Comparison of ENCODE assay signal across 8 mouse cellular contexts in the genomic region with DNA sequence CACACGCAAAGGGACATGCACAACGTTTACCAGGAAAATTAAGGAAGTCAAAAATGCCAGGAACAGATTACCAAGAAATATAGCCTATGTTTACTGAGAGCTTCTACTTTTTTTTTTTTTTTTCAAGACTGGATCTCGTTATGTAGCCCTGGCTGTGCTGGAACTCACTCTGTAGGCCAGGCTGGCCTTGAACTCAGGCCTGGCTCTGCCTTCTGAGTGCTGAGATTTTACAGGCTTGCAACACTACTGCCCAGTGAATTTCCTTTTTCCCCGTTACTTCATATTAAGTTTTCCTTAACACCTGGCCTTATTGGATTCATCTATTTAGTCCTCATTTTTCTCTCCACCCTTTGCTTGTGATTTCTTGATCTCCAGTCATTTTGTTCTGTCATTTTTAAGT. TPM values are rescaled to one million over a fixed set of nuclear protein-coding genes. Genes with fewer than 3 reads are reported as not detected.
A peak's percentile ranks its signal among the peaks of the same experiment; 100 is the strongest.
DNase-seq lines count a peak whose midpoint lies in the region; ATAC-seq and TF ChIP-seq lines count a peak whose summit lies in the region.

No protein-coding gene starts in this region.

- H3K9ac ChIP-seq in ES-Bruce4 (ENCODE audit: low read depth, poor library complexity, severe bottlenecking), result no peak overlapping the region
- H3K9ac ChIP-seq in heart, postnatal 0 days (replicated peaks; ENCODE audit: low read depth, low read length), result peak overlapping the region; percentile 90

- ATAC-seq in heart, postnatal 0 days (ENCODE audit: insufficient read depth, low read depth), result no peak
- ATAC-seq in megakaryocyte, adult 5-6 weeks (ENCODE audit: poor library complexity, severe bottlenecking), result 0 out of 2 replicates have a peak, but pooled peaks have one; percentile 11

- H3K4me3 ChIP-seq in gastrocnemius, adult 2 months, result peak overlapping the region; percentile 94
- H3K4me3 ChIP-seq in ES-Bruce4 (ENCODE audit: low read depth, low read length), result peak overlapping the region; percentile 17; the same call in 1 of the 2 replicates
- peak overlapping the region; percentile 90 for H3K4me3 ChIP-seq in heart, postnatal 0 days (ENCODE audit: low read depth, low read length)

- H3K4me1 ChIP-seq in ES-Bruce4 (ENCODE audit: control insufficient read depth, insufficient read depth, low read length), result no peaks in the 10 kb centered on the region
- H3K4me1 ChIP-seq in heart, postnatal 0 days (ENCODE audit: control insufficient read depth, insufficient read depth), result 0 out of 2 replicates have a peak, but pooled peaks cover 6% of the 10 kb centered on the region

- peak overlapping the region; percentile 85 for H3K27ac ChIP-seq in gastrocnemius, adult 2 months
- H3K27ac ChIP-seq in ES-Bruce4 (ENCODE audit: insufficient read depth, low read length), result peak overlapping the region; percentile 42
- H3K27ac ChIP-seq in heart, postnatal 0 days (ENCODE audit: low read depth), result peak overlapping the region; percentile 85; the same call in 1 of the 2 replicates

- no peaks in the 10 kb centered on the region for H3K9me3 ChIP-seq in ES-Bruce4 (replicated peaks; ENCODE audit: control insufficient read depth, insufficient read depth, low read length, poor library complexity, severe bottlenecking)
- no peaks in the 10 kb centered on the region for H3K9me3 ChIP-seq in heart, postnatal 0 days (replicated peaks; ENCODE audit: control insufficient read depth, low read length)

- no peaks in the 10 kb centered on the region for H3K27me3 ChIP-seq in ES-Bruce4 (ENCODE audit: control insufficient read depth, insufficient read depth, low read length, poor library complexity, severe bottlenecking)
- no peaks in the 10 kb centered on the region for H3K27me3 ChIP-seq in heart, postnatal 0 days (ENCODE audit: control insufficient read depth, insufficient read depth, low read length)

- DNase-seq in gastrocnemius, adult 2 months, result no peak
- no peak for DNase-seq in gastrocnemius, postnatal 4 days (ENCODE audit: low spot score in 2 of 2)
- DNase-seq in heart, postnatal 0 days (ENCODE audit: low spot score), result no peak
- DNase-seq in cerebellum, postnatal 14 days, result no peak
- DNase-seq in layer of hippocampus, adult 9-10 months (ENCODE audit: low spot score), result no peak
- DNase-seq in spleen, postnatal 36 days (ENCODE audit: low spot score in 2 of 2), result no peak

- WGBS in heart, postnatal 0 days, result 86% methylated on average over 4 of the region's 4 CpGs

- intact Hi-C loops in gastrocnemius, adult 2 months (cut with DNase I), result loop anchor here (10.0 kb wide), 1 partner anchor 198 kb away; a partner anchor contains a TSS

- peak overlapping the region; percentile 60 for H3K4me2 ChIP-seq in heart, postnatal 0 days (ENCODE audit: low read depth, low read length)

- TF ChIP-seq POLR2A in ES-Bruce4 (IDR thresholded peaks at IDR 0.05; ENCODE audit: insufficient read depth, low read length), result no peak

- no peak for TF ChIP-seq CTCF in gastrocnemius, adult 2 months (IDR thresholded peaks at IDR 0.05)
- no peak for TF ChIP-seq CTCF in ES-Bruce4 (IDR thresholded peaks at IDR 0.05; ENCODE audit: low read depth, low read length)
- no peak for TF ChIP-seq CTCF in heart, postnatal 0 days (IDR thresholded peaks at IDR 0.05; ENCODE audit: low read depth)

- H3K36me3 ChIP-seq in ES-Bruce4 (ENCODE audit: control insufficient read depth, insufficient read depth, low read length, poor library complexity, severe bottlenecking), result no peaks in the 10 kb centered on the region; the same call in 1 of the 2 replicates
- peaks cover 4% of the 10 kb centered on the region; the same call in 1 of the 2 replicates for H3K36me3 ChIP-seq in heart, postnatal 0 days (replicated peaks; ENCODE audit: control insufficient read depth, insufficient read depth, low read length)

- no peak for TF ChIP-seq EP300 in ES-Bruce4 (IDR thresholded peaks at IDR 0.05; ENCODE audit: insufficient read depth, low read depth, low read length)
- no peak for TF ChIP-seq EP300 in heart, postnatal 0 days (IDR thresholded peaks at IDR 0.05; ENCODE audit: low read depth)

RNA-seq across cellular contexts. Expression of a gene that starts 2.5 kb away (rescaled TPM):
- total RNA-seq in gastrocnemius, adult 2 months (2021), result 1 to 10 TPM; 4.9 to 6.0 TPM
- total RNA-seq in gastrocnemius, postnatal 4 days (2021), result 10 to 100 TPM in 1 of 2 experiments, 1 to 10 TPM in 1; 6.7 to 11.1 TPM
- polyA plus RNA-seq in ES-Bruce4 (2011; ENCODE audit: insufficient read depth, insufficient read length, low read depth, missing spikeins), result 12.1 and 24.0 TPM in 2 replicates
- total RNA-seq in heart, postnatal 0 days (2014; rRNA removed; ENCODE audit: low replicate concordance), result 0.93 and 5.3 TPM in 2 replicates
- polyA plus RNA-seq in heart, postnatal 0 days (2015; fragmentation: Nextera tagmentation; extraction: Ambion mirVana), result 5.8 and 6.0 TPM in 2 replicates
- total RNA-seq in megakaryocyte, adult 5-6 weeks (2015), result 2.8 and 3.1 TPM in 2 replicates
- total RNA-seq in megakaryocyte, adult 5-6 weeks (2017), result 4.0 and 4.4 TPM in 2 replicates

RNA-seq across cellular contexts. Expression of a gene that starts 25.5 kb away (rescaled TPM):
- under 1 TPM; 0.81 to 0.89 TPM for total RNA-seq in gastrocnemius, adult 2 months (2021)
- total RNA-seq in gastrocnemius, postnatal 4 days (2021), result 1 to 10 TPM; 4.7 to 5.2 TPM
- polyA plus RNA-seq in ES-Bruce4 (2011; ENCODE audit: insufficient read depth, insufficient read length, low read depth, missing spikeins), result 13.5 and 14.4 TPM in 2 replicates
- 1.6 and 3.3 TPM in 2 replicates for total RNA-seq in heart, postnatal 0 days (2014; rRNA removed; ENCODE audit: low replicate concordance)
- 2.8 and 3.0 TPM in 2 replicates for polyA plus RNA-seq in heart, postnatal 0 days (2015; fragmentation: Nextera tagmentation; extraction: Ambion mirVana)
- 5.0 and 5.1 TPM in 2 replicates for total RNA-seq in megakaryocyte, adult 5-6 weeks (2015)
- 5.9 and 8.5 TPM in 2 replicates for total RNA-seq in megakaryocyte, adult 5-6 weeks (2017)

RNA-seq across cellular contexts. Expression of a gene that starts 41.4 kb away (rescaled TPM):
- total RNA-seq in gastrocnemius, adult 2 months (2021), result not detected
- 1 to 10 TPM; 4.3 to 5.2 TPM for total RNA-seq in gastrocnemius, postnatal 4 days (2021)
- polyA plus RNA-seq in ES-Bruce4 (2011; ENCODE audit: insufficient read depth, insufficient read length, low read depth, missing spikeins), result 6.1 and 15.7 TPM in 2 replicates
- not detected in 2 replicates for total RNA-seq in heart, postnatal 0 days (2014; rRNA removed; ENCODE audit: low replicate concordance)
- 2.1 and 2.8 TPM in 2 replicates for polyA plus RNA-seq in heart, postnatal 0 days (2015; fragmentation: Nextera tagmentation; extraction: Ambion mirVana)
- total RNA-seq in megakaryocyte, adult 5-6 weeks (2015), result 13.3 TPM in 1 of 2 replicates, not detected in the other
- total RNA-seq in megakaryocyte, adult 5-6 weeks (2017), result 2.2 and 14.0 TPM in 2 replicates

Comparison
In these comparisons a context has a peak if more than half of its experiments do, and no peak if none do; other contexts are left out.
1. H3K4me3 ChIP-seq: peak in every context shown above with its lines; median percentile 94 in gastrocnemius, adult 2 months; 90 in heart, postnatal 0 days; 17 in ES-Bruce4.